Mouse (Mus musculus) CH12.LX (cell line): ENCODE data around the gene Sema3a.

Experiments
- ETS1 ChIP-seq: conservative IDR thresholded peaks from 2 replicates; pipeline ENCODE4 v1.6.1; 2012; ENCODE audit warnings: low read depth, mild to moderate bottlenecking, inconsistent platforms, low read length, improper control_type of control experiment, moderate library complexity
- MAX ChIP-seq: IDR thresholded peaks from 2 replicates; pipeline ENCODE4 v1.6.1; 2011; ENCODE audit warnings: low read length, improper control_type of control experiment
- MAZ ChIP-seq: IDR thresholded peaks from 2 replicates; pipeline ENCODE4 v1.6.1; 2012; ENCODE audit warnings: low read depth, mild to moderate bottlenecking, inconsistent platforms, low read length, improper control_type of control experiment, moderate library complexity
- MXI1 ChIP-seq: IDR thresholded peaks from 2 replicates; pipeline ENCODE4 v1.6.1; 2011; ENCODE audit warnings: mild to moderate bottlenecking, low read depth, low read length, improper control_type of control experiment
- POLR2A ChIP-seq: IDR thresholded peaks from 2 replicates; pipeline ENCODE4 v1.6.1; 2011; ENCODE audit warnings: low read depth, mild to moderate bottlenecking, improper control_type of control experiment, low read length

DNA sequence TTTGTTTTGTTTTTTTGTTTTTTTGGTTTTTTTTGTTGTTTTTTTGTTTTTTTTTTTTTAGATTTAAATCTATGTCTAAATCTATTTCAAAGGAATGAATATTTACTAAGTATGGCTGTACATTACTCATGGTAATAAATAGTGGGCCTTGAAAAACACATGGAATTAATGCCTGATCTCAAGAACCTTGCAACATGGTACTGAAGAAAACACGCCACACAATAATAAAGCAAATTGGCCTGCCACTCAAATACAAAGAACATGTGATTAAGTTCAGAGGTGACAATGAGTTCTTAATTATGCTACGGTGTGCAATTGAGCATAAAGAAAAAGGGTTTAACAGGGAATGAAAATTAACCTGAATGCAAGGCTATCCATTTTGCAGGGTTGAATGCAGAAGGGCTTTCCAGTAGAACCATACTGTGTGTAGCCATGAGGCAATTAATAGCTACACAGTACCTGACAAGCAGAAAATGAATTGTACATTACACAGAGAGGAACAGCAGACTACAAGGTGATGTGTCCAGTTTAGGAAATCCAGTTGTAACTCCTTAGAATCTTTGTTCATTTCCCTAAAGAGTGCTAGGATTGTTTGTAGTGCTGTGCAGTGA, 288.8 kb downstream of the Sema3a start:
- TF ChIP-seq ETS1 (no peak), POLR2A (no peak), MXI1 (no peak), MAX (no peak), MAZ (no peak)
